Comparison of ENCODE assay signal across 8 mouse cellular contexts in the genomic region with DNA sequence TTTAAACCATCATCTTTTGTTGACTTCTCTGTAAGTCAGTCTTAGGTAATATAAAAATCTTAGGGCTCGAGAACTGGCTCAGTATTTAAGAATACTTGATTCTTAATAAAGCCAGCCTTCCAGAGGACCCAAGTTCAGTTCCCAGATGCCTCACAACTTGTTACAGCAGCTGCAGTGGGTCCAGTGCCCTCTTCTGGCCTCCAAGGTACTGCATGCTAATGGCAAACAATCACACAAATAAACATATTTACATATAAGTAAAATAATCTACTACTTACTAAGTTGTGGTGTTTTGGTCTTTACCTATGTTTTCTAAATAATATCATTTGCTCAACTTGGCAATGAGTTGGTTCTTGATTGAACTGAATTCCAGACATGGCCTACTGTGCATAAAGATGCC. TPM values are rescaled to one million over a fixed set of nuclear protein-coding genes. Genes with fewer than 3 reads are reported as not detected.
A peak's percentile ranks its signal among the peaks of the same experiment; 100 is the strongest.
DNase-seq lines count a peak whose midpoint lies in the region; ATAC-seq and TF ChIP-seq lines count a peak whose summit lies in the region.

No protein-coding gene starts in this region.

- ATAC-seq in heart, postnatal 0 days (ENCODE audit: insufficient read depth, low read depth) = no peak
- ATAC-seq in hindbrain, embryonic 11.5 days (ENCODE audit: low FRiP score) = no peak
- ATAC-seq in midbrain, embryonic 13.5 days = no peak
- ATAC-seq in megakaryocyte progenitor cell, adult 5-6 weeks (replicated peaks; ENCODE audit: poor library complexity) = no peak

- no peak overlapping the region for H3K27ac ChIP-seq in heart, postnatal 0 days (ENCODE audit: low read depth)
- H3K27ac ChIP-seq in MEL (ENCODE audit: control insufficient read depth, low read depth, low read length) = no peak overlapping the region
- no peak overlapping the region for H3K27ac ChIP-seq in hindbrain, embryonic 11.5 days (ENCODE audit: low read depth, low read length)
- no peak overlapping the region for H3K27ac ChIP-seq in midbrain, embryonic 13.5 days

- no peaks in the 10 kb centered on the region for H3K27me3 ChIP-seq in heart, postnatal 0 days (ENCODE audit: control insufficient read depth, insufficient read depth, low read length)
- H3K27me3 ChIP-seq in MEL (ENCODE audit: control insufficient read depth in 1 of 2, insufficient read depth in 2 of 2, low read length in 2 of 2) = no peaks in the 10 kb centered on the region
- H3K27me3 ChIP-seq in hindbrain, embryonic 11.5 days (ENCODE audit: control insufficient read depth, insufficient read depth, low read length) = no peaks in the 10 kb centered on the region
- H3K27me3 ChIP-seq in midbrain, embryonic 13.5 days = no peaks in the 10 kb centered on the region

- H3K36me3 ChIP-seq in heart, postnatal 0 days (replicated peaks; ENCODE audit: control insufficient read depth, insufficient read depth, low read length) = peaks cover 47% of the 10 kb centered on the region
- H3K36me3 ChIP-seq in MEL (ENCODE audit: control insufficient read depth in 1 of 2, insufficient read depth in 2 of 2, low read length in 2 of 2) = peaks cover 7 to 18% of the 10 kb centered on the region in 2 experiments
- peaks cover 35% of the 10 kb centered on the region for H3K36me3 ChIP-seq in hindbrain, embryonic 11.5 days (ENCODE audit: control insufficient read depth, insufficient read depth, low read length)
- peaks cover 49% of the 10 kb centered on the region for H3K36me3 ChIP-seq in midbrain, embryonic 13.5 days

- peaks cover 8% of the 10 kb centered on the region for H3K79me2 ChIP-seq in MEL (ENCODE audit: control insufficient read depth, insufficient read depth, low read length, poor library complexity)

- peak overlapping the region; percentile 66 for H3K4me2 ChIP-seq in heart, postnatal 0 days (ENCODE audit: low read depth, low read length)
- no peak overlapping the region; the same call in 1 of the 2 replicates for H3K4me2 ChIP-seq in hindbrain, embryonic 11.5 days (replicated peaks; ENCODE audit: low read depth, low read length)
- peak overlapping the region; percentile 48 for H3K4me2 ChIP-seq in midbrain, embryonic 13.5 days (replicated peaks)

- H3K4me1 ChIP-seq in heart, postnatal 0 days (ENCODE audit: control insufficient read depth, insufficient read depth) = peaks cover 19% of the 10 kb centered on the region; the same call in 1 of the 2 replicates
- H3K4me1 ChIP-seq in MEL (ENCODE audit: control insufficient read depth in 1 of 2, insufficient read depth in 2 of 2, low read length in 2 of 2) = peaks cover 0 to 8% of the 10 kb centered on the region in 2 experiments; a peak in 2 of 4 replicates
- H3K4me1 ChIP-seq in hindbrain, embryonic 11.5 days (replicated peaks; ENCODE audit: control insufficient read depth, insufficient read depth, low read length) = no peaks in the 10 kb centered on the region
- H3K4me1 ChIP-seq in midbrain, embryonic 13.5 days (replicated peaks) = peaks cover 20% of the 10 kb centered on the region

- peak overlapping the region; percentile 75 for H3K4me3 ChIP-seq in heart, postnatal 0 days (ENCODE audit: low read depth, low read length)
- H3K4me3 ChIP-seq in MEL (ENCODE audit: control insufficient read depth in 1 of 2, insufficient read depth in 1 of 2, low read depth in 2 of 2, low read length in 2 of 2) = peak overlapping the region in 1 of 2 experiments; percentile 87; a peak in 2 of 4 replicates
- H3K4me3 ChIP-seq in hindbrain, embryonic 11.5 days (ENCODE audit: low read depth, low read length) = peak overlapping the region; percentile 50
- H3K4me3 ChIP-seq in midbrain, embryonic 13.5 days (replicated peaks) = peak overlapping the region; percentile 87

- TF ChIP-seq RAD21 in MEL (IDR thresholded peaks at IDR 0.05; ENCODE audit: low read depth, low read length) = no peak

- TF ChIP-seq EP300 in heart, postnatal 0 days (IDR thresholded peaks at IDR 0.05; ENCODE audit: low read depth) = no peak
- TF ChIP-seq EP300 in MEL (IDR thresholded peaks at IDR 0.05; ENCODE audit: low read depth in 1 of 2, low read length in 2 of 2) = no peak

- DNase-seq in heart, postnatal 0 days (ENCODE audit: low spot score) = no peak
- no peak for DNase-seq in heart, adult 8-10 months (ENCODE audit: low spot score)
- DNase-seq in MEL (ENCODE audit: low read depth, low spot score) = peak; percentile 47
- DNase-seq in hindbrain, embryonic 11.5 days (ENCODE audit: low spot score) = no peak
- DNase-seq in left cerebral cortex, postnatal 4 days = no peak
- no peak for DNase-seq in layer of hippocampus, adult 11-12 months (ENCODE audit: low spot score)

- TF ChIP-seq POLR2A in MEL (IDR thresholded peaks at IDR 0.05; ENCODE audit: control insufficient read depth in 1 of 2, insufficient read depth in 1 of 2, low read depth in 1 of 2, low read length in 2 of 2, poor library complexity in 1 of 2) = no peak

- H3K9me3 ChIP-seq in heart, postnatal 0 days (replicated peaks; ENCODE audit: control insufficient read depth, low read length) = peaks cover 7% of the 10 kb centered on the region; the same call in 1 of the 2 replicates
- no peaks in the 10 kb centered on the region; the same call in 1 of the 2 replicates for H3K9me3 ChIP-seq in MEL (replicated peaks; ENCODE audit: insufficient read depth, low read length)
- peaks cover 21% of the 10 kb centered on the region for H3K9me3 ChIP-seq in hindbrain, embryonic 11.5 days (ENCODE audit: control insufficient read depth, low read length)
- peaks cover 37% of the 10 kb centered on the region for H3K9me3 ChIP-seq in midbrain, embryonic 13.5 days

- intact Hi-C loops in left cerebral cortex, postnatal 4 days (cut with DNase I) = no loop called here

- H3K9ac ChIP-seq in heart, postnatal 0 days (replicated peaks; ENCODE audit: low read depth, low read length) = no peak overlapping the region
- H3K9ac ChIP-seq in MEL (ENCODE audit: control insufficient read depth, low read depth, low read length, poor library complexity, severe bottlenecking) = no peak overlapping the region
- no peak overlapping the region for H3K9ac ChIP-seq in hindbrain, embryonic 11.5 days (ENCODE audit: low read depth, low read length)
- no peak overlapping the region for H3K9ac ChIP-seq in midbrain, embryonic 13.5 days (replicated peaks)

- TF ChIP-seq CTCF in heart, postnatal 0 days (IDR thresholded peaks at IDR 0.05; ENCODE audit: low read depth) = peak; percentile 31; the same call in 1 of the 2 replicates
- TF ChIP-seq CTCF in MEL (IDR thresholded peaks at IDR 0.05 in 2 of 3, conservative IDR thresholded peaks at IDR 0.05 in 1 of 3; ENCODE audit: control insufficient read depth in 1 of 3, insufficient read depth in 1 of 3, low read depth in 2 of 3, low read length in 3 of 3, poor library complexity in 1 of 3, severe bottlenecking in 1 of 3) = peak; percentile 24 to 49 (median 39); a peak in 5 of 6 replicates

- WGBS in heart, postnatal 0 days = 95% methylated on average over 1 of the region's 1 CpGs
- 97% methylated on average over 1 of the region's 1 CpGs for WGBS in hindbrain, embryonic 11.5 days
- 100% methylated on average over 1 of the region's 1 CpGs for WGBS in midbrain, embryonic 13.5 days

TF ChIP-seq in MEL, 35 proteins besides CTCF, POLR2A, EP300 and RAD21 (continues in another document):
- TF ChIP-seq SIN3A (IDR thresholded peaks at IDR 0.05; ENCODE audit: low read length) (no peak), USF2 (IDR thresholded peaks at IDR 0.05; ENCODE audit: borderline replicate concordance in 1 of 2, insufficient read depth in 1 of 2, low read depth in 1 of 2, low read length in 2 of 2) (no peak), GABPA (IDR thresholded peaks at IDR 0.05; ENCODE audit: low read depth, low read length) (no peak)

RNA-seq across cellular contexts. Expression of a gene that starts 1.2 kb away (rescaled TPM):
- total RNA-seq in heart, postnatal 0 days (2014; rRNA removed; ENCODE audit: low replicate concordance) = 20.8 and 27.2 TPM in 2 replicates
- polyA plus RNA-seq in heart, postnatal 0 days (2015; fragmentation: Nextera tagmentation; extraction: Ambion mirVana) = 42.7 and 43.1 TPM in 2 replicates
- 10 to 100 TPM; 16.8 to 20.1 (median 18.7) TPM for total RNA-seq in heart, adult 8-10 months (2022)
- 13.3 and 15.8 TPM in 2 replicates for total RNA-seq in MEL (2012; rRNA removed)
- 10 to 100 TPM in 1 of 2 experiments, not detected in 1; 18.1 TPM for polyA plus RNA-seq in MEL (2012; ENCODE audit: insufficient read depth in 1 of 2, insufficient read length in 2 of 2, low read depth in 1 of 2, low replicate concordance in 2 of 2, missing spikeins in 1 of 2)
- 83.5 and 85.2 TPM in 2 replicates for polyA plus RNA-seq in hindbrain, embryonic 11.5 days (2014; fragmentation: Nextera tagmentation; extraction: Ambion mirVana)
- 91.2 and 95.3 TPM in 2 replicates for polyA plus RNA-seq in midbrain, embryonic 13.5 days (2015; fragmentation: Nextera tagmentation; extraction: Ambion mirVana)
- total RNA-seq in megakaryocyte progenitor cell, adult 5-6 weeks (2015) = 47.1 and 48.9 TPM in 2 replicates
- 62.8 and 69.4 TPM in 2 replicates for total RNA-seq in megakaryocyte progenitor cell, adult 5-6 weeks (2017)
- total RNA-seq in left cerebral cortex, postnatal 4 days (2021) = 10 to 100 TPM; 48.0 to 55.3 TPM

RNA-seq across cellular contexts. Expression of a gene that starts 4.3 kb away (rescaled TPM):
- 0.61 and 4.1 TPM in 2 replicates for total RNA-seq in heart, postnatal 0 days (2014; rRNA removed; ENCODE audit: low replicate concordance)
- 4.9 and 5.6 TPM in 2 replicates for polyA plus RNA-seq in heart, postnatal 0 days (2015; fragmentation: Nextera tagmentation; extraction: Ambion mirVana)
- total RNA-seq in heart, adult 8-10 months (2022) = 1 to 10 TPM; 3.8 to 4.9 (median 4.8) TPM
- 2.6 and 3.0 TPM in 2 replicates for total RNA-seq in MEL (2012; rRNA removed)
- polyA plus RNA-seq in MEL (2012; ENCODE audit: insufficient read depth in 1 of 2, insufficient read length in 2 of 2, low read depth in 1 of 2, low replicate concordance in 2 of 2, missing spikeins in 1 of 2) = 1 to 10 TPM in 1 of 2 experiments, not detected in 1; 2.1 TPM
- 12.4 and 12.5 TPM in 2 replicates for polyA plus RNA-seq in hindbrain, embryonic 11.5 days (2014; fragmentation: Nextera tagmentation; extraction: Ambion mirVana)
- polyA plus RNA-seq in midbrain, embryonic 13.5 days (2015; fragmentation: Nextera tagmentation; extraction: Ambion mirVana) = 22.7 and 24.4 TPM in 2 replicates
- total RNA-seq in megakaryocyte progenitor cell, adult 5-6 weeks (2015) = 6.4 and 8.2 TPM in 2 replicates
- 10.0 and 13.6 TPM in 2 replicates for total RNA-seq in megakaryocyte progenitor cell, adult 5-6 weeks (2017)
- 10 to 100 TPM; 17.3 to 17.8 TPM for total RNA-seq in left cerebral cortex, postnatal 4 days (2021)

RNA-seq across cellular contexts. Expression of a gene that starts 53.8 kb away (rescaled TPM):
- total RNA-seq in heart, postnatal 0 days (2014; rRNA removed; ENCODE audit: low replicate concordance) = not detected in 2 replicates
- not detected in 2 replicates for polyA plus RNA-seq in heart, postnatal 0 days (2015; fragmentation: Nextera tagmentation; extraction: Ambion mirVana)
- total RNA-seq in heart, adult 8-10 months (2022) = not detected
- total RNA-seq in MEL (2012; rRNA removed) = not detected in 2 replicates
- polyA plus RNA-seq in MEL (2012; ENCODE audit: insufficient read depth in 1 of 2, insufficient read length in 2 of 2, low read depth in 1 of 2, low replicate concordance in 2 of 2, missing spikeins in 1 of 2) = not detected
- polyA plus RNA-seq in hindbrain, embryonic 11.5 days (2014; fragmentation: Nextera tagmentation; extraction: Ambion mirVana) = 0.49 TPM in 1 of 2 replicates, not detected in the other
- polyA plus RNA-seq in midbrain, embryonic 13.5 days (2015; fragmentation: Nextera tagmentation; extraction: Ambion mirVana) = not detected in 2 replicates
- total RNA-seq in megakaryocyte progenitor cell, adult 5-6 weeks (2015) = not detected in 2 replicates
- total RNA-seq in megakaryocyte progenitor cell, adult 5-6 weeks (2017) = not detected in 2 replicates
- not detected for total RNA-seq in left cerebral cortex, postnatal 4 days (2021)
